Mouse (Mus musculus) cortical plate, adult 2 months (tissue): Measurements from ENCODE around the gene Usp10. TPM values are rescaled to one million over a fixed set of nuclear protein-coding genes. Genes with fewer than 3 reads are reported as not detected.

Experiments used
- H3K27ac ChIP-seq: fragments of 200-500 bp; 2 replicates; pipeline ENCODE4 v1.5.1; 2012; ENCODE audit warnings: low read length, control low read depth, inconsistent platforms; ENCODE audit not compliant: insufficient read depth
- H3K4me1 ChIP-seq: fragments of 200-500 bp; 2 replicates; pipeline ENCODE4 v1.6.1; 2011; ENCODE audit warnings: low read length; ENCODE audit not compliant: control insufficient read depth, insufficient read depth
- H3K4me3 ChIP-seq: fragments of 200-500 bp; 2 replicates; pipeline ENCODE4 v1.5.1; 2011; ENCODE audit warnings: mild to moderate bottlenecking, low read length, control low read depth; ENCODE audit not compliant: insufficient read depth
- CTCF ChIP-seq: fragments of 200-500 bp; IDR thresholded peaks from 2 replicates; pipeline ENCODE4 v1.5.1; 2011; ENCODE audit warnings: mild to moderate bottlenecking, control low read depth, low read length; ENCODE audit not compliant: insufficient read depth; ENCODE audit errors: extremely low read depth
- POLR2A ChIP-seq: fragments of 200-500 bp; IDR thresholded peaks from 2 replicates; pipeline ENCODE4 v1.6.1; 2011; ENCODE audit warnings: mild to moderate bottlenecking, low read length, control low read depth; ENCODE audit not compliant: insufficient read depth; ENCODE audit errors: extremely low read depth
- polyA plus RNA-seq: library from polyadenylated mRNA; depleted of rRNA; stranded (reverse); fragments of >200 nt; gene quantifications from 2 replicates; pipeline ENCODE4 v1.2.3, GENCODE M21; 2012; rRNA removed

Usp10 gene
- polyA plus RNA-seq, 1 experiment = 75.6 TPM

DNA sequence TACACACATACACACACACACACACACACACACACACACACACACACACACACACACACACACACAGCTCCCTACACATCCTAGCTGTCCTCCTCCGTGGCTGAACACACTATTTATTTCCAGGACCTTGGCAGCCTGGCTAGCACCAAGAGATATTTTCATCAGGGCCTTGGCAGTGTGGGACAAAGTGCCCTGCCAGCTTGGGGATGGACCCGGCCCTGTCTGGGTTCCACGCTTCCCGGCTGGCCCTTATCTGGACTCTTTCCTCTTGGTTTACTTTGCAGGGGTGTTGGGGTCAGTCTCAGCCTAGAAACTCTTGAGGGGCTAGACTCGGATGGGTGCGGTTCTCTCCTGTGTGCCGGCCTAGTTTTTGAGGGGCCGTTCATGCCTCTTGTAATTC is 90.3 kb downstream of the Usp10 start:
- Histone ChIP-seq H3K4me3 (no peak overlapping the region), H3K4me1 (no peaks in the 10 kb centered on the region), H3K27ac (no peak overlapping the region)
- TF ChIP-seq POLR2A (no peak), CTCF (no peak)

DNA sequence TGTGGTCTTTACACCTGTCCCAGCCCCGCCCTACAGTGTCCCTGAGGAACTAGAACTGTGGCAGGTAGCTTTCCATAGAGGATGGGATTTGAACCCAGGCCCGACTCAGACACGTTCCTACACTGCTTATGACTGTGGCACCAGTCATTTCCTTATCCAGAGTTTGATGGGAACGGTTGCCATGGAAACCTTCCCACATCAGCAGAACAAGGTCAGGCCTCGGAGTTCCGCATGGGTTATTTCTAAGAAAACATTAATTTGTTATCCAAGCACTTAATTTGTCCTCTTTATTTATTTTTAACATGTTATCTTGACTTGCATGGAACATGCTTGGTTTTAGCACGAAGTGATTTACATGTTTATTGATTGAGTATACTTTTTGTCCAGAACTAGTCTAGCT is 91.6 kb downstream of the Usp10 start:
- TF ChIP-seq CTCF = no peak
- no peak for TF ChIP-seq POLR2A
- H3K4me1 ChIP-seq = no peaks in the 10 kb centered on the region
- no peak overlapping the region for H3K27ac ChIP-seq
- no peak overlapping the region for H3K4me3 ChIP-seq

DNA sequence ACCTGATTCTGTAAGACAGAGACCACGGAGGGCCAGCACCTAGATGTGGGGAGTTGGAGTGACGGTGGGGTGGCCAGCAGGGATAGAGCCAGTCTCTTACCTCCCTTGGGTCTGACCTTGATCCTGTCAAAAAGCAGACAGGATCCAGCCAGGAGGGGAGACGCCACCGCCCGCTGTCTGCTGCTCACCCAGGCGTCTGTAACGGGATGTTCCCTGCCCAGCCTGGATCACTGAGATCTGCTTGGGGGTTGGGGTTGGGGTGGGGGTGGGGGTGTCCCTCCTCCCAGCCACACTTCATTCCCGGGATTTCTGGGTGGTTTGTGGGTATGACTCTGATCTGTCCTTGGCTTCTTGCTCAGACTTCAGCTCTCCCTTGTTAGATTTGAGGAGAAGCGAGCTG is 92.2 kb downstream of the Usp10 start:
- Histone ChIP-seq H3K27ac (no peak overlapping the region), H3K4me3 (no peak overlapping the region), H3K4me1 (no peaks in the 10 kb centered on the region)
- no peak for TF ChIP-seq POLR2A
- TF ChIP-seq CTCF = no peak

DNA sequence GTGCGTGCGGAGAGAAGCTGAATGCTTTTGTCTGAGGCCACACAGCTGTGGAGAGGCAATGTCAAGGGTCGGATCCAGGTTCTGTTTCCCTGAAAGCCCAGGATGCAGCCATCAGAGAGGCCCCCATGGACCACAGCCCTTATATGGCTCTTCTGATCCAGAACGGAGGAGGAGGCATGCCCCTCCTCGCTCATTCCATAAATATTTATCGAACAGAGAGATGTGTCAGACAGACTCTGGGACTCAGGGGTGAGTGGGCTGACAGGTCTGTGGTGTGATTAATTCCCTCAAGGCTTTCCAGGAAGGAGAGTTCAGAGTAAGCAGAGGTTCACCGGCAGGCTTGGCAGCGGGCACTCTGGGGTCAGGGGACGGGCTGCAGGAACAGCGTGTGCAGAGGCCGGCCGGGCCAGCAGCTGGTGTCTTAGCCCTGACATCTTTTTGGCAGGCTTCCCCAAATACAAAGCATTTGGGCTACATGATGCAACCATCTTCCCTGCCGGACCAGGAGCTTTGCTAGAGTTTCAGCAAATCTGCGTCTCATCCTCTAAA is 94.1 kb downstream of the Usp10 start:
- TF ChIP-seq CTCF (no peak), POLR2A (no peak)
- H3K27ac ChIP-seq = no peak overlapping the region
- no peak overlapping the region for H3K4me3 ChIP-seq
- H3K4me1 ChIP-seq = no peaks in the 10 kb centered on the region

DNA sequence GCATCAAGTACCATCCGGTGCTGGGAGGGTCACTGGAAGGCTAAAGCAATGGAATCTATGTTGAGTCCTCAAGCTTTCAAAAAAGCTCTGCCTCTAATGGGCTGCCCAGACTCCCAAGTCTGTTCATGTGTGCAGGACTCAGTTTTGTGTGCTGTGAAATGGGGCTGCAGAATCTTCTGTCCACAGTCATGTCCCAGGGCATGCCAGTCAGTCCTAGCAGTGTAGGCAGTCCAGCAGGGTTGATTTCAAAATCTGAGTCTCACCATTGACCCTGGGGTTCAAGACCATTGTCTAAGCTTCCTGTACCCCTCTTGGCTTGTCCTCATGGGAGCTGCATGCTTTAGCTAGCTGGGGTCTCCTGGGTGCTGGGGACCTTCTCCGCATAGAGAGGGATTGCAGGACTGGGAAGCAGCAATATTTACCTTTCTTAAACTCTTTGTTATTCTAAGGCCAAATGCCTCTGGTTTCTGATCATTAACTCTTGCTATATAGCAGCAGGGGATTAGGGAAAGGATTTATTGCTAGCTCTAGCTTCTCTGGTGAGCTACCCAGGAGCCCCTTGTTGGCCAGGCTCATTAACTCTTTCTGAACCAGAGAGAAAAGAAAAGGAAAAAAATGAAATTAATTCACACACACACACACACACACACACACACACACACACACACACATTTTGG is 94.7 kb downstream of the Usp10 start:
- Histone ChIP-seq H3K27ac (no peak overlapping the region), H3K4me3 (no peak overlapping the region), H3K4me1 (no peaks in the 10 kb centered on the region)
- TF ChIP-seq POLR2A (no peak), CTCF (no peak)

DNA sequence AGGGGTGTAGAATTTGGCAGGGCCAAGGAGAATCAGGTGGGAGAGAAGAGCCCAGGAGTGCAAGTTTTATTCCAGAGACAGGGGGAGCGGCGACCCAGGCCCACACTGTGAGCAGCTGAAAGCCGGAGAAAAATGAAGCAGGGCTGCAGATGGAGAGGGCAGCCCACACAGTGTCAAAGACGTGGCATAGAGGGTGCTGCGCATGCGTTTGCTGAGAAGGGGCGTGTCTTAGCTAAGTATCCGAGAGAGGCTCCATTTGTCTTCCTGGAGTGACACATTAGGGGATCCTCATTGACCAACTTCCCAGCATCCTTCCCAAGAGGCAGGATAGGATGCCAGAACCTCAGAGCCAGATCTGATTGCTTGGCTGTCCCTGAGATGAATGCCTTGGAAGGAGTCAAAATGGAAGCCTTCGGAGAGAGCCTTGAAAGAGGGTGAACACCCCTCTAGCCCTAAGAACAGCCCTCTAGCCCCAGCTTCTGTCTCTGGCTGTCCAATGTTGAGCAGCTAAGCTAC is 96.5 kb downstream of the Usp10 start:
- Histone ChIP-seq H3K27ac (no peak overlapping the region), H3K4me1 (no peaks in the 10 kb centered on the region), H3K4me3 (no peak overlapping the region)
- TF ChIP-seq CTCF (no peak), POLR2A (no peak)

Other genes with a start within 250 kb of the Usp10 start
- gene Wfdc1, start 244.0 kb upstream of the Usp10 start, polyA plus RNA-seq = 17.5 and 20.3 TPM in 2 replicates
- 0.96 and 1.1 TPM in 2 replicates for gene Atp2c2, start 210.4 kb upstream of the Usp10 start, polyA plus RNA-seq
- gene Tldc1, start 131.9 kb upstream of the Usp10 start, polyA plus RNA-seq = 11.3 and 12.3 TPM in 2 replicates
- gene Cotl1, start 69.8 kb upstream of the Usp10 start, polyA plus RNA-seq = 80.4 and 97.9 TPM in 2 replicates
- gene Klhl36, start 48.1 kb upstream of the Usp10 start, polyA plus RNA-seq = 7.4 and 8.7 TPM in 2 replicates
- gene Gm20388, start 481 bp downstream of the Usp10 start, polyA plus RNA-seq = 22.0 and 23.9 TPM in 2 replicates
- gene Crispld2, start 82.1 kb downstream of the Usp10 start, polyA plus RNA-seq = 2.1 TPM in 2 replicates
- 35.5 and 36.6 TPM in 2 replicates for gene Zdhhc7, start 191.1 kb downstream of the Usp10 start, polyA plus RNA-seq
- 144 and 149 TPM in 2 replicates for gene 6430548M08Rik, start 203.8 kb downstream of the Usp10 start, polyA plus RNA-seq